Mouse (Mus musculus): ENCODE measurements around the gene Selenbp2. TPM values are rescaled to one million over a fixed set of nuclear protein-coding genes. Genes with fewer than 3 reads are reported as not detected.
"Not testable (repeated sequence)": the region's sequence is repeated elsewhere in the genome, so short reads cannot be mapped to it uniquely, and the experiment has no call there.

The Selenbp2 gene
- 22.6 and 26.7 TPM in 2 replicates for polyA plus RNA-seq (2012; rRNA removed)

DNA sequence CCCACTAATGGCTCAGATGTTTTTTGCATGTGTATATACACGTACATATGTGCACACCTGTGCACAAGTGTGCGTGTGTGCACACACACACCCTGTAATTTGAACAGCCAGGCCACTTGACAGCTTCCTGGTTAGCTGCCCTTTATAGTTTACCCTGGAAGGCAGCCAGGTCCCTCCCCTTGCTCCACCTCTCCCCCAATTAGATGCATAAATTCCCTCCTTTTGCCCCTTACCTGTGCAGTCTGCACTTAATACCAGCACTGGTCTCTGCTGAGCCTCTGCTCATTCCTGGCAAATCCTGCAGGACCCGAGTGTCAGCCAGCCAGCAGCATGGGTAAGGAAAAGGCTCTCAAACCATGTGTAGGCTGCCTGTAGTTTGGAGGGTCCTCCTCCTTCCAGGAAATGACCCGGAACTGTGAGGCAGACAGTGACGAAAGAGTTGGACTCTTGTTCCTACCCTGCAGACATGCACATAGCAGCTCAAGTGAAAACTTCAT is at the start of gene Selenbp2:
Selenbp2 (plus strand) TSS at position 228 of the 497 bp plus-strand sequence.
- H3K4me1 ChIP-seq (ENCODE audit: control insufficient read depth, insufficient read depth, low read length): peaks cover 10% of the 10 kb centered on the region
- H3K4me3 ChIP-seq (ENCODE audit: insufficient read depth, low read depth, low read length): no peak within 1 kb of the TSS
- H3K27me3 ChIP-seq (replicated peaks; ENCODE audit: control insufficient read depth, insufficient read depth, low read length): no peaks in the 10 kb centered on the region
- WGBS: 12% methylated on average over 5 of the region's 5 CpGs
- peak within 1 kb of the TSS; percentile 1; the same call in 1 of the 2 replicates for H3K27ac ChIP-seq (ENCODE audit: insufficient read depth, low read depth, low read length)
- no peak for TF ChIP-seq POLR2A (IDR thresholded peaks at IDR 0.05; ENCODE audit: low read depth, low read length)
- no peak for TF ChIP-seq CTCF (conservative IDR thresholded peaks at IDR 0.05; ENCODE audit: insufficient read depth, insufficient read length, low read depth, low read length)
- peak; percentile 76 for DNase-seq
- H3K36me3 ChIP-seq (ENCODE audit: control insufficient read depth, insufficient read depth, low read length): no peaks in the 10 kb centered on the region

DNA sequence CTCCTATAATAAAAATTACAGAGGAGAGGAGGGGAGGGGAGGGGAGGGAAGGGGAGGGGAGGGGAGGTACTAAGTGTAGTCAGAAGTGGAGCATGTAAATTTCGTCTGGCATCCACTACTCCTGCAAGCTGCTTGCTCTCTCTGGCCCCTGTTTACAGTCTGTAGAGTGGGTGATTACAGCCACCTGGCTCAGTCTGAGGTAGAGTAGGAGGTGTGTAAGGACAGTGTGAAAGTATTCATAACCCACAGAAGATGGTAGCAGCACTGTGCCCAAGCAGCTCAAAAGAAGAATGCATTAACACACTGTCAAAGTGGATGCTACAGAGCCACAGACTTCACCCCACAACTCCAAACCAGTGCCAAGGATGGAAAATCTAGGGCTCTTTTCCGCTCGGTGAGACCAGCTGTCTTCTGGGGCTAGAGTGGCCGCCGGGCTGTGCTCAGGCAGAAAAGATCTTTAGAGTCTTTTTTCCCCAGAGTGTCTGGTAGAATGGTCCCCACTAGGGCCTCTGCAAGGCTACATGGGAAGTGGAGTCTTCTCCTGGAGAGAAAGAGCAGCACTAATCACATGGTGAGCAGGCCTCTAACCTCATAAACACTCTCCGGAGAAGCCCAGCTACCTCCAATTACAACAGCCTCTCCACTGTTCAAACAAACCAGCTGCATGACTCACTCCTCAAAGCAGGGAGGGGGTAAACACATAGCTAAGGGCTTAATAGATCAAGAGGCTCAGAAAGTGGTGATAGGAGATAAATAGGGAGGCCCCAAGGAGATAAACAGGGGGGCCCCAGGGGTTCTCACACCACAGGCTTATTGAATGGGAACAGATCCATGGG is 44.4 kb upstream of the Selenbp2 start:
- TF ChIP-seq CTCF (conservative IDR thresholded peaks at IDR 0.05; ENCODE audit: insufficient read depth, insufficient read length, low read depth, low read length) (no peak), POLR2A (IDR thresholded peaks at IDR 0.05; ENCODE audit: low read depth, low read length) (no peak)

DNA sequence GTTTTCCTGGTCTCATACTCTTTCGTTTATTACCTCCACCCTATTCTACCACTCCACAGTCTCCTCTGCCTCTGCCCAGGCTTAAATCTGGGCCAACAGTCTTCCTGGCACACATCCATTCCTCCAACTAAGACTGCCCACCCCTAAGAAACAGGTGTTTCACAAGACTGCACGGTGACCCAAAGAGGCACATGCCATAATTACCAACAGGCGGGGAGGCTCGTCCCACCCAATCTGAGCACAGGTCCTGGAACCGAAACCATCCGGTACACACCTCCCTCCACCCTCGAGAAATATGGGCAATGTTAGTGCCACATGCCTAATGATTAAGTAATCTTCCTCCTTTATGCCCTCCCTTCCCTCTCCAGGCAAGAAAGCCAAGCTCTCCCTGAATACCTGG is 42.9 kb upstream of the Selenbp2 start:
- Histone ChIP-seq H3K4me1 (ENCODE audit: control insufficient read depth, insufficient read depth, low read length) (peaks cover 15% of the 10 kb centered on the region), H3K4me3 (ENCODE audit: insufficient read depth, low read depth, low read length) (no peak overlapping the region), H3K27ac (ENCODE audit: insufficient read depth, low read depth, low read length) (no peak overlapping the region), H3K27me3 (replicated peaks; ENCODE audit: control insufficient read depth, insufficient read depth, low read length) (no peaks in the 10 kb centered on the region), H3K36me3 (ENCODE audit: control insufficient read depth, insufficient read depth, low read length) (no peaks in the 10 kb centered on the region)
- peak; percentile 44 for DNase-seq
- TF ChIP-seq POLR2A (IDR thresholded peaks at IDR 0.05; ENCODE audit: low read depth, low read length): no peak
- no peak for TF ChIP-seq CTCF (conservative IDR thresholded peaks at IDR 0.05; ENCODE audit: insufficient read depth, insufficient read length, low read depth, low read length)
- 31% methylated on average over 7 of the region's 7 CpGs for WGBS

More for the DNA sequence above, 44.4 kb upstream of the Selenbp2 start:
- Histone ChIP-seq H3K4me1 (ENCODE audit: control insufficient read depth, insufficient read depth, low read length) (peaks cover 15% of the 10 kb centered on the region), H3K36me3 (ENCODE audit: control insufficient read depth, insufficient read depth, low read length) (no peaks in the 10 kb centered on the region), H3K27ac (ENCODE audit: insufficient read depth, low read depth, low read length) (no peak overlapping the region), H3K27me3 (replicated peaks; ENCODE audit: control insufficient read depth, insufficient read depth, low read length) (no peaks in the 10 kb centered on the region), H3K4me3 (ENCODE audit: insufficient read depth, low read depth, low read length) (no peak overlapping the region)
- no peak for DNase-seq
- WGBS: 53% methylated on average over 6 of the region's 6 CpGs

DNA sequence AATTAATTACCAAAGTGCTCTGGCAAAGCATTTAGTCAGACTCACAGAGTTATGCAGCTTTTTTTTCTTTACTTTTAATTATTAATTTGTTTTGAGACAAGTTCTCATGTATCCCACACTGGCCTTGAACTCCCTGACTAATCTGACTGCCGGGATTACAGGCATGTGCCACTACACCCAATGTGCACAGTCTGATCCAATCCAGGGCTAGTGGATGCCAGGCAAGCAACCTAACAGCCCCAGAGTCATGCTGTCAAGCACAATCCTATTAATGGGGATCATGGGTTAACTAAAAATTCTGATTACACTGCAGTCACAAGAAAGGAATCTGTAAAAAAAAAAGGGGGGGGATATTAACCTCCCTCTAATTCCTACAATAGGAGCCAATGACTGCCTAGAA is 39.4 kb upstream of the Selenbp2 start:
- H3K4me1 ChIP-seq (ENCODE audit: control insufficient read depth, insufficient read depth, low read length): peaks cover 12% of the 10 kb centered on the region
- H3K27ac ChIP-seq (ENCODE audit: insufficient read depth, low read depth, low read length); H3K4me3 ChIP-seq (ENCODE audit: insufficient read depth, low read depth, low read length); H3K36me3 ChIP-seq (ENCODE audit: control insufficient read depth, insufficient read depth, low read length); H3K27me3 ChIP-seq (replicated peaks; ENCODE audit: control insufficient read depth, insufficient read depth, low read length): not testable (repeated sequence)
- WGBS: 33% methylated on average over 1 of the region's 1 CpGs
- DNase-seq: peak; percentile 43

DNA sequence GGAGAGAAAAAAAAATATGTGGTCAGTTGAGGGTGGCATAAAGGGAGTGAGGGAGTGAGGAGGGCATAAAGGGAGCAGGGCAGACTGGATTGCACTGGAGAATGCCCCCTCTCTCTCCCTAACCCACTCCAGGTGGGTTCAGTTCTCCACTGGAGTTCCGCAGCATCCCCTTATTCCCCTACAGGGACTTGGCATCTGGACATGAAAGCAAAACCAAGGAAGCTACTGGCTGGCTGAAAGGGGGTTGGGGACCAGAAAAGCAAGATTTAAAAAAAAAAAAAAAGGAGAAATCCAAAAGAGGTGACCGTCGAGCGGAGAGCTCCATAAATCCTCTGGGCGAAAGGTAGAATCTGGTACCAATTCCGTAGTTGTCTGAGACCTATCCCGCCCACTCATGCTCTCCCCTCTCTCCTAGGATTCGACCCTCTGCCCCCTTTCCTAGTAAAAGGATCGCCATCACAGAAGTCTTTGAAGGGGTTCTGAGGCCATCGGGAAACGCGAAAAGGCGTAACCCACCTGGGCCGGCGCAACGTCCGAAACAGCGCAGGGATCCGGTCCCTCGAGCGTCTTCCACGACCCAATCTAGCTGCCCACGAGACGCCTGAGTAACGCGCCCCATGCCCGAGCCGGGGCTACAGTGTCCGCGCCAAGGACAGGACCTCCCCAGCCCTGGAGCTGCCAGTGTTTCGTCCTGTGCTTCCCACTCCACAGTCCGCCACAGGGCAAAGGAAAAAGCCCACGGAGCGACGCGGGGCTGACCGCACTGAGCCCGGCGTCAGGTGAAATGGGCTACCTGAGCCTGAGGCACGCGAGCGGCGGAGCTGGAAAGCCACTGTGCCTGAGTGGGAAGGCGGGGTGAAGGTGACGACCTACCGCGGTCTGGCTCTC is 35.3 kb upstream of the Selenbp2 start:
- peak overlapping the region; percentile 65 for H3K4me3 ChIP-seq (ENCODE audit: insufficient read depth, low read depth, low read length)
- peak overlapping the region; percentile 59; the same call in 1 of the 2 replicates for H3K27ac ChIP-seq (ENCODE audit: insufficient read depth, low read depth, low read length)
- WGBS: 4% methylated on average over 24 of the region's 47 CpGs
- not testable (repeated sequence) for H3K4me1 ChIP-seq (ENCODE audit: control insufficient read depth, insufficient read depth, low read length); H3K27me3 ChIP-seq (replicated peaks; ENCODE audit: control insufficient read depth, insufficient read depth, low read length); DNase-seq; H3K36me3 ChIP-seq (ENCODE audit: control insufficient read depth, insufficient read depth, low read length)

DNA sequence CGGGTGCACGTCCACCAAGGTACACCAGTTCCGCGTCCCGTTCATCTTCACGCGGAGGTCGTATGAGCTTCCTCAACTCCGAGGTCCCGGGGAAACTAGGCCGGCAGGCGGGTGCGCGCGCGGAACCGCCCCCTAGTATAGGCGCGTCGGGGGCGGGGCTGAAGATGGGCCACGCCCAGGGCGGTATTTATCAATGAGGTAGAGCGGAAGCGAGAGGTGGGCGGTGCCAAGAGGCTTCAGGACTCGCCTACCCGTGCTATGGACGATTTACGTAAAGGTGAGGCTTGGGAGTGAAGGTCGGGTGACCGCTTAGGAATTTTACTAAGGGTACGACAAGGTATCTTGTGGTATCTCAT is 34.6 kb upstream of the Selenbp2 start, which contains the start of gene Tuft1:
Tuft1 (minus strand) TSS at position 133 of the 356 bp plus-strand sequence.
- H3K27ac ChIP-seq (ENCODE audit: insufficient read depth, low read depth, low read length): peak within 1 kb of the TSS; percentile 93
- not testable (repeated sequence) for H3K36me3 ChIP-seq (ENCODE audit: control insufficient read depth, insufficient read depth, low read length); H3K27me3 ChIP-seq (replicated peaks; ENCODE audit: control insufficient read depth, insufficient read depth, low read length); H3K4me1 ChIP-seq (ENCODE audit: control insufficient read depth, insufficient read depth, low read length)
- peak within 1 kb of the TSS; percentile 65 for H3K4me3 ChIP-seq (ENCODE audit: insufficient read depth, low read depth, low read length)
- peak; percentile 90 for DNase-seq
- WGBS: under 1% methylated on average over 23 of the region's 33 CpGs

DNA sequence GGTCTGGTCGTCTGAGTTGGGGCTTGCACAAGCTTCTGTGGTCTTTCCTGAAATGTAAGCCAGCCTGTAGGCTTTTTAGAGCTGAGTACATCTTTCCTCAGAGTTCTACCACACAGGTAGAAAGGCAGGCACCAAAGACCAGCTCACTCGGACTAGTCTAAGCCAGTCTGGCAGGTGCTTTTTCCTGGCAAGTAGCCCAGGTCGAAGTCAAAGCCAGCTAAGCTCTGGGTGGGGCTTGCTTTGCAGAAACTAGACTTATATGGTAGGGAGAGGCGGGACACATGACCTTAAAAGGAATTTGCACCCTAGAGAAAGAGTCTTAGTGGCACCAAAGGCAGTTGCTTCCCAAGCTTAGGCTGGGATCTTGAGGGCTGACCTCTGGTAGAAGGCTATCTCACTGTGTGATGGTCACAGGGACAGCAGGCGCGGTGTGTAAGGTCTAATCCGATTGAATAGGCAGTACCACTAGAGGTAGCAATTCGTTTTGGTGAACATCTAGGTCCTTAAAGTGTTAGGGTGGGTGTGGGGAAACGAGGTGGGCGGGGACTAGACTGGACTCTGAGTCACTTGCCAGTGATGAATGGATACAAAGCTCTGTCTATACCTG is 34.1 kb upstream of the Selenbp2 start:
- not testable (repeated sequence) for H3K4me3 ChIP-seq (ENCODE audit: insufficient read depth, low read depth, low read length); H3K4me1 ChIP-seq (ENCODE audit: control insufficient read depth, insufficient read depth, low read length); H3K27me3 ChIP-seq (replicated peaks; ENCODE audit: control insufficient read depth, insufficient read depth, low read length); H3K36me3 ChIP-seq (ENCODE audit: control insufficient read depth, insufficient read depth, low read length)
- H3K27ac ChIP-seq (ENCODE audit: insufficient read depth, low read depth, low read length): peak overlapping the region; percentile 93
- peak; percentile 82 for DNase-seq
- 29% methylated on average over 8 of the region's 10 CpGs for WGBS

DNA sequence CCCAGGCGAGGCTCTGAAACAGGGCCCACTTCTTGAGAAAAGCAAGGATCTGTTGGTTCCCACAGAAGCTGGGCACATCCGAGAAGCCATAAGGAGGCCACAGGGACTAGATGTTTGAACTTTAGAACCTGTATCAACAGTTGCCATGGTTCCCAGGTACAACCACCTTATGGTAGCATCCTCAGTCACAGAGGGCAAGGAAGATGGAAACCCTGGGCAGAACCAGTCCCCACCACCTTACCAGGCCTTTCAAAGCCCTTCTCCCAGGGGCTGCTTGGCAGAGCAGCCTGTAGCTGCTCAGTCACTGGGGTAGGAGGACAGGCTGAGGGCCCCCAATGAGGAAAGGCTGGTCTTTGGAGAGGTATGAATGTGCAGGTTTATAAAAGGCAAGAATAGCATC is 32.5 kb upstream of the Selenbp2 start:
- H3K36me3 ChIP-seq (ENCODE audit: control insufficient read depth, insufficient read depth, low read length); H3K4me3 ChIP-seq (ENCODE audit: insufficient read depth, low read depth, low read length); DNase-seq; H3K27ac ChIP-seq (ENCODE audit: insufficient read depth, low read depth, low read length); H3K27me3 ChIP-seq (replicated peaks; ENCODE audit: control insufficient read depth, insufficient read depth, low read length); H3K4me1 ChIP-seq (ENCODE audit: control insufficient read depth, insufficient read depth, low read length): not testable (repeated sequence)
- 91% methylated on average over 2 of the region's 2 CpGs for WGBS
